Mouse (Mus musculus): Measurements from ENCODE around the gene Prkce. TPM values are rescaled to one million over a fixed set of nuclear protein-coding genes. Genes with fewer than 3 reads are reported as not detected.

Gene Prkce
- polyA plus RNA-seq, 1 experiment from 2014 or later, result 7.4 TPM

DNA sequence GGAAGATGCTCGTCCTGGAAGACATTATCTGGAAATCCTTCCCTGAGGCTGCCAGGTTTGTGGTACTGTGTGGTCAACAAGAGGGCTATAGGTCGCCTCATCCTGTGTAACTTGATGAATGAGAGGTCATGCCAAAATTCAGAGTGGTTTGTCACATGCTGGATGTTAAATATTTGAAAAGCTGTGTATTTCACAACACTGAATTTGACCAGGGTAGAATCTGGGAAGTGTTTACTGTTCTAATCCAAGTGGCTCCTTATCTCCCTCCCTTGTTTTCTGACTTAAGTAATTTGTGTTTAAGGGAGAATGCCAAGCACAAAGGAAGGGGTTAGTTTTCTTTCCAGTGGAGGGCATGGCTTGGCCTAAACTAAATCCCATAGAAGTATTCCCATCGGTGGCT lies 355.8 kb downstream of the Prkce start:
- no peaks in the 10 kb centered on the region for H3K4me1 ChIP-seq (replicated peaks; ENCODE audit: control insufficient read depth, insufficient read depth, low read length)
- no peak overlapping the region for H3K4me3 ChIP-seq (ENCODE audit: low read depth, low read length)
- ATAC-seq (ENCODE audit: low FRiP score), result no peak
- H3K9ac ChIP-seq (ENCODE audit: low read depth, low read length), result no peak overlapping the region
- no peaks in the 10 kb centered on the region for H3K27me3 ChIP-seq (ENCODE audit: control insufficient read depth, insufficient read depth, low read length)
- H3K27ac ChIP-seq (ENCODE audit: low read depth, low read length), result no peak overlapping the region
- WGBS, result 76% methylated on average over 3 of the region's 3 CpGs
- H3K4me2 ChIP-seq (replicated peaks; ENCODE audit: low read depth, low read length), result no peak overlapping the region
- DNase-seq (ENCODE audit: low spot score), result no peak
- no peaks in the 10 kb centered on the region for H3K36me3 ChIP-seq (ENCODE audit: control insufficient read depth, insufficient read depth, low read length)
- H3K9me3 ChIP-seq (ENCODE audit: control insufficient read depth, low read length), result no peaks in the 10 kb centered on the region

DNA sequence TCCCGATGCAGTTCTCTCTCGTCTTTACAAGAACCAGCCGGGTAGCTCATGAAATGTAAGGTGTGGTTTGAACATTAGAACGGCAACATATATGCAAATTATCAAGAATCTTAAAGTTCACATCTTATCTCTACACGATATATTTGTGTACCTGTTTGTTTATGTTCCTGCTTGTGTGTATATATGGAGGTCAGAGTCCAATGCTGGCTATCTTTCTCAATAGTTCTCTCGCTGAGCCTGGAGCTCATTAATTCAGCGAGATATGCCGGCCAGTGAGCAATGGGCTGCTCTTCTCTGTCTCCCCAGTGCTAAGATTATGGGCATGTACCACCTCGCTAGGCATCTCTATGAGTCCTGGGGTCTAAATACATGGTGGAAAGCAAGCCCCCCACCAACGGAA lies 356.3 kb downstream of the Prkce start:
- no peak overlapping the region for H3K27ac ChIP-seq (ENCODE audit: low read depth, low read length)
- no peaks in the 10 kb centered on the region for H3K27me3 ChIP-seq (ENCODE audit: control insufficient read depth, insufficient read depth, low read length)
- H3K4me2 ChIP-seq (replicated peaks; ENCODE audit: low read depth, low read length), result no peak overlapping the region
- H3K36me3 ChIP-seq (ENCODE audit: control insufficient read depth, insufficient read depth, low read length), result no peaks in the 10 kb centered on the region
- H3K4me3 ChIP-seq (ENCODE audit: low read depth, low read length), result no peak overlapping the region
- no peaks in the 10 kb centered on the region for H3K4me1 ChIP-seq (replicated peaks; ENCODE audit: control insufficient read depth, insufficient read depth, low read length)
- no peaks in the 10 kb centered on the region for H3K9me3 ChIP-seq (ENCODE audit: control insufficient read depth, low read length)
- no peak for DNase-seq (ENCODE audit: low spot score)
- no peak for ATAC-seq (ENCODE audit: low FRiP score)
- WGBS, result 95% methylated on average over 10 of the region's 10 CpGs
- H3K9ac ChIP-seq (ENCODE audit: low read depth, low read length), result no peak overlapping the region

DNA sequence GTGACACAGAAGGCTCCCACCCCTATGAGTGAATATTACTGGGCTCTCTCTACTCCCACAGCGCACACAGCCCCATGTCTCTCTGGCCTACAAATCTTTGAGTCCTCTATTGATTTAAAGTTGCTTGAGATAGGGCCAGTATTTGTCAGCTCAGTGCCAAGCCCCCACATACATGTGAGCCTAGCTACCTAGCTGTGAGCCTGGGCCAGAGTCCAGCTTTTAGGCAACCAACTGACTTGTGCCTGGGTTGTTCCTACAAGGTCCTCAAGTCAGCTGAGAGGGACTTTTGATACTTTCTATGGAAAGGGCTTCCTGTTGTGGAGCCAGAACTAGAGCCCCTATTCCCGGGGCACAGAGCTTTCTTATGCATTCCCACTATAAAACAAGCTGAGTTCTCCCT lies 357.5 kb downstream of the Prkce start:
- H3K4me1 ChIP-seq (replicated peaks; ENCODE audit: control insufficient read depth, insufficient read depth, low read length), result no peaks in the 10 kb centered on the region
- no peaks in the 10 kb centered on the region for H3K27me3 ChIP-seq (ENCODE audit: control insufficient read depth, insufficient read depth, low read length)
- no peak overlapping the region for H3K27ac ChIP-seq (ENCODE audit: low read depth, low read length)
- ATAC-seq (ENCODE audit: low FRiP score), result no peak
- 93% methylated on average over 2 of the region's 2 CpGs for WGBS
- no peak overlapping the region for H3K9ac ChIP-seq (ENCODE audit: low read depth, low read length)
- no peak overlapping the region for H3K4me2 ChIP-seq (replicated peaks; ENCODE audit: low read depth, low read length)
- no peaks in the 10 kb centered on the region for H3K36me3 ChIP-seq (ENCODE audit: control insufficient read depth, insufficient read depth, low read length)
- DNase-seq (ENCODE audit: low spot score), result no peak
- no peak overlapping the region for H3K4me3 ChIP-seq (ENCODE audit: low read depth, low read length)
- H3K9me3 ChIP-seq (ENCODE audit: control insufficient read depth, low read length), result no peaks in the 10 kb centered on the region

DNA sequence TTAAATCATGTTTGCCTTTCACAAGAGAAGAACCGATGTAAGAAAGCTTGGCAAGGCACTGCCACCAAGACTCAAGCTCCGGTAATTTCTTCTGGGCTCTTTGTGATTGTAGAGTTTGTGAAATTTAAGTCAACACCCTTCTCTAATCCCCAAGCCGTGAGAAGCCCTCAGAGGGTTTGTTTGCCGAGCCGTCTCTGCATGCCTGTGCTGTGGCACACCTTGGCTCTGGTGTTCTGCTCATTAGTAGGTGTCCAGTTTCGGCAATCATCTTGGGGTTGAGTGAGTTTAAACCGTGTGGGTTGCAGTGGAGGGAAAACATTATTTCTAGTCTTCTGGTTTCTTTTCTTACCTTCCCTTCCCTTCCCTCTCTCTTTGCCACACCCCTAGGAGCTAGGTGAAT lies 358.4 kb downstream of the Prkce start:
- no peak for DNase-seq (ENCODE audit: low spot score)
- no peak overlapping the region for H3K4me2 ChIP-seq (replicated peaks; ENCODE audit: low read depth, low read length)
- whole genome bisulfite sequencing, result 84% methylated on average over 7 of the region's 7 CpGs
- H3K4me3 ChIP-seq (ENCODE audit: low read depth, low read length), result no peak overlapping the region
- no peak overlapping the region for H3K9ac ChIP-seq (ENCODE audit: low read depth, low read length)
- no peaks in the 10 kb centered on the region for H3K27me3 ChIP-seq (ENCODE audit: control insufficient read depth, insufficient read depth, low read length)
- H3K9me3 ChIP-seq (ENCODE audit: control insufficient read depth, low read length), result no peaks in the 10 kb centered on the region
- ATAC-seq (ENCODE audit: low FRiP score), result no peak
- no peaks in the 10 kb centered on the region for H3K36me3 ChIP-seq (ENCODE audit: control insufficient read depth, insufficient read depth, low read length)
- no peak overlapping the region for H3K27ac ChIP-seq (ENCODE audit: low read depth, low read length)
- H3K4me1 ChIP-seq (replicated peaks; ENCODE audit: control insufficient read depth, insufficient read depth, low read length), result no peaks in the 10 kb centered on the region

DNA sequence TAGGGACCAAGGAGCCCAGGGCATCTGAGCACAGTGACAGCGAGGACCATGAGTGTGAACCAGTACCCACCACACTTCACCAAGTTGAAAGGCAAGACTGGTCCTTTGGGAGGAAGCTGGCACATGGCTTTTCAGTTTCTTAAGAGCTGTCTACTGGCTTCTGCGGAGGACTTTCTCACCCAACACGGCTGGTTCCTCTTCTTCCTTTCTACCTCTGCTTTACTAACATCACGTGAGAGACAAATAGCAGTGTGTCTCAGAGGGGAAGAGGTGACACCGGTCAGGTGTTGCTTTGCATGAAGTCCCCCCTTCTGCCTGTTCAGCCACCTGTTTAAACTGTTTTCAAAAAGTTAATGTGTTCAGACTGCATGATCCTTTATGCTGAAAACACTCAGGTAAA lies 359.7 kb downstream of the Prkce start:
- Histone ChIP-seq H3K9ac (ENCODE audit: low read depth, low read length) (no peak overlapping the region), H3K4me1 (replicated peaks; ENCODE audit: control insufficient read depth, insufficient read depth, low read length) (no peaks in the 10 kb centered on the region), H3K4me2 (replicated peaks; ENCODE audit: low read depth, low read length) (no peak overlapping the region), H3K27ac (ENCODE audit: low read depth, low read length) (no peak overlapping the region), H3K4me3 (ENCODE audit: low read depth, low read length) (no peak overlapping the region), H3K27me3 (ENCODE audit: control insufficient read depth, insufficient read depth, low read length) (no peaks in the 10 kb centered on the region), H3K9me3 (ENCODE audit: control insufficient read depth, low read length) (no peaks in the 10 kb centered on the region), H3K36me3 (ENCODE audit: control insufficient read depth, insufficient read depth, low read length) (no peaks in the 10 kb centered on the region)
- DNase-seq (ENCODE audit: low spot score) (no peak), ATAC-seq (ENCODE audit: low FRiP score) (no peak)
- WGBS, result 94% methylated on average over 5 of the region's 5 CpGs

DNA sequence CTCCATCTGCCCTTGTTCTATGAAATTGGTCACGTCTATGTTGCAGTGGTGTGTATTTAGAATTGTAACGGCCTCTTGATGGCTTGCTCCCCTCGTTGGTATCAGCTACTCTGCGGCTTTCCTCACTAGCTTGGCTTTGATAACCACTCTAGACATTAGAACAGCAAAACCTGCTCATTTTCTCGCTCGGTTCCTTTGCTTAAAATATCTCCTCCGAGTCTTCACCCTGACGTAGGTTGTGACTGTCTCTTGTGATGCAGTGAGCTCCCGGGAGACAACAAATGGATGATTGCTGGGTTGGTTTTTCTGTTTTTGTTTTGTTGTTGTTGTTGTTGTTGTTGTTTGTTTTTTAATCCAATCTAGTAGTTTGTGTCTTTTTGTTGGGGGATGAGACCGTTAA lies 361.4 kb downstream of the Prkce start:
- Histone ChIP-seq H3K27me3 (ENCODE audit: control insufficient read depth, insufficient read depth, low read length) (no peaks in the 10 kb centered on the region), H3K4me3 (ENCODE audit: low read depth, low read length) (no peak overlapping the region), H3K9me3 (ENCODE audit: control insufficient read depth, low read length) (no peaks in the 10 kb centered on the region), H3K9ac (ENCODE audit: low read depth, low read length) (no peak overlapping the region), H3K4me1 (replicated peaks; ENCODE audit: control insufficient read depth, insufficient read depth, low read length) (no peaks in the 10 kb centered on the region), H3K4me2 (replicated peaks; ENCODE audit: low read depth, low read length) (no peak overlapping the region), H3K36me3 (ENCODE audit: control insufficient read depth, insufficient read depth, low read length) (no peaks in the 10 kb centered on the region), H3K27ac (ENCODE audit: low read depth, low read length) (no peak overlapping the region)
- 85% methylated on average over 10 of the region's 10 CpGs for WGBS
- DNase-seq (ENCODE audit: low spot score) (no peak), ATAC-seq (ENCODE audit: low FRiP score) (no peak)

DNA sequence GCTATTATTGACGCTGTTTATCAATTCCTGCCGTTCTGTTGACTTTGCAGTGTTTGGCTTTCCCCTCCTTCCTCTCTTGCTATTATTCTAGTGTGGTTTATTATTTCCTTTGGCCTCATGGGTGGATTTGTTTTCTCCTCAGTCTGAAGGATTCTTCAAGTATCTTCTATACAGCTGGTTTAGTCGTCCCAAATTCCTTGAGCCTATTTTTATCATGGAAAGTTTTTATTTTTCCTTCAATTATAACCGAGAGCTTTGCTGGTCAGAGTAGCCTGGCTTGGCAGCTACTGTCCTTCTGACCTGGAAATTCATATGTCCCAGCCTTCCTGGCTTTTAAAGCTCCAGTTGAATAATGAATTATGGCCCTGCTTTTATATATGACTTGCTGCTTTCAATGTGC lies 361.8 kb downstream of the Prkce start:
- ATAC-seq (ENCODE audit: low FRiP score) (no peak), DNase-seq (ENCODE audit: low spot score) (no peak)
- Histone ChIP-seq H3K27ac (ENCODE audit: low read depth, low read length) (no peak overlapping the region), H3K9me3 (ENCODE audit: control insufficient read depth, low read length) (no peaks in the 10 kb centered on the region), H3K4me1 (replicated peaks; ENCODE audit: control insufficient read depth, insufficient read depth, low read length) (no peaks in the 10 kb centered on the region), H3K4me2 (replicated peaks; ENCODE audit: low read depth, low read length) (no peak overlapping the region), H3K27me3 (ENCODE audit: control insufficient read depth, insufficient read depth, low read length) (no peaks in the 10 kb centered on the region), H3K36me3 (ENCODE audit: control insufficient read depth, insufficient read depth, low read length) (no peaks in the 10 kb centered on the region), H3K9ac (ENCODE audit: low read depth, low read length) (no peak overlapping the region), H3K4me3 (ENCODE audit: low read depth, low read length) (no peak overlapping the region)
- 74% methylated on average over 4 of the region's 4 CpGs for WGBS

DNA sequence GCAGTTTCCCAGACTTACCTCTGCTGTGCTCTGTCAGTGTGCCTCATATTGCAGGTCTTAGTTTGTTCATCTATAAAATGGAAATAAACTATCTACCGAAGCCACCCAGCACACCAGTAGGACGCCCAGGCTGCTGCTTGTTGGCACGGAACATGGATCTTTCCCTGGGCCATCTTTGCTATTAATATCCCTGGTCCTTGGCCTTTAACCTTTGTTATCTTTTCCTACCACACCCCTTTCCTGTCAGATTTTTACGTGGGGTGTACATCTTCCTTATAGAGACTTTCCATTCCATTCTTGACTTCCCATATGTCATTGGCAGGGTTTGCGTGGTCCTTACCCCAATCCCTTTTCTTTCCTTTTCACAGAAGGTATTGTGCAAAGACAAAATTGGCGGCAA lies 363.6 kb downstream of the Prkce start:
- Histone ChIP-seq H3K9ac (ENCODE audit: low read depth, low read length) (no peak overlapping the region), H3K27ac (ENCODE audit: low read depth, low read length) (no peak overlapping the region), H3K4me2 (replicated peaks; ENCODE audit: low read depth, low read length) (no peak overlapping the region), H3K4me1 (replicated peaks; ENCODE audit: control insufficient read depth, insufficient read depth, low read length) (no peaks in the 10 kb centered on the region), H3K27me3 (ENCODE audit: control insufficient read depth, insufficient read depth, low read length) (no peaks in the 10 kb centered on the region), H3K4me3 (ENCODE audit: low read depth, low read length) (no peak overlapping the region), H3K9me3 (ENCODE audit: control insufficient read depth, low read length) (no peaks in the 10 kb centered on the region), H3K36me3 (ENCODE audit: control insufficient read depth, insufficient read depth, low read length) (no peaks in the 10 kb centered on the region)
- WGBS, result 91% methylated on average over 6 of the region's 6 CpGs
- ATAC-seq (ENCODE audit: low FRiP score), result no peak
- no peak for DNase-seq (ENCODE audit: low spot score)

DNA sequence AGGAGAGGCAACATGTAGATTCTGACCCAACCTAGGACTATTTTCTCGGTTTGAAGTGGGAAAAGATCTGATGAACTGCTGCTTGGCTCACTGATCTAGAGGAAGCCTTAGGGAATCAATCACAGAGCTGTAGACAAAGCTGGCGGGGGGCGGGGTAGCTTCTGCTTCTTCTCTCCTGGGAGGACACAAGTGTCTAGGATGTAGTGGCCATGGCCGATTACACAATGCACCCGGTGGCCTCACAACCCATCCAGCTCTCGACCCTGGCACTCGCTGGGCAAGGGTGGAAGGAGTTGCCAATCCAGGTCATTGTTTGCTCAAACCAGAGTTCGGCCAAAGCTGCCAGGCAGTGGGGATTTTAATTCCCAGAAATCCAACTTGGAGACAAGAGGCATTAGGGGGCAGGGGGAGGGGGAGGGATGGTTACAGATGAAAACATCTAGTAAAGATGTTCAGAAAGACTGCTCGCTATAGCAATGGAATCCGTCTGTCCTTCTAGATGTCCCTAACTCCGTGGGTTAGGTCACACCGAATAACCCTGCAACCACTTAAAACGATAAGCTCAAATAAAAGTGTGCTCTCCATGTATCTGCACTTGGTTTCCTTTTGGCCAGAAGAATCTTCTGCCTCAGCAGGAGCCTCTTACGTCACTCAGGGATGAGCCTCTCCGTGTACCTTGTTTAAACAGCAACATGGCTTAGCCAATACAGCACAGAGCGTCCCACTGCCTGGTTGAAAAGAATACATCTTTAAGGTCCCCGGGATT lies 365.4 kb downstream of the Prkce start:
- Histone ChIP-seq H3K4me1 (replicated peaks; ENCODE audit: control insufficient read depth, insufficient read depth, low read length) (no peaks in the 10 kb centered on the region), H3K4me2 (replicated peaks; ENCODE audit: low read depth, low read length) (no peak overlapping the region), H3K9me3 (ENCODE audit: control insufficient read depth, low read length) (no peaks in the 10 kb centered on the region), H3K36me3 (ENCODE audit: control insufficient read depth, insufficient read depth, low read length) (no peaks in the 10 kb centered on the region), H3K4me3 (ENCODE audit: low read depth, low read length) (no peak overlapping the region), H3K9ac (ENCODE audit: low read depth, low read length) (no peak overlapping the region), H3K27me3 (ENCODE audit: control insufficient read depth, insufficient read depth, low read length) (no peaks in the 10 kb centered on the region), H3K27ac (ENCODE audit: low read depth, low read length) (no peak overlapping the region)
- ATAC-seq (ENCODE audit: low FRiP score) (no peak), DNase-seq (ENCODE audit: low spot score) (no peak)
- 62% methylated on average over 17 of the region's 17 CpGs for WGBS

All from hindbrain, embryonic 11.5 days (tissue).